Mouse (Mus musculus) neural tube, embryonic 12.5 days (tissue): ENCODE measurements at regions not wholly inside any gene's neighbourhood (a gene's known extent, or its start where the extent isn't known, plus 50 kb on each side); places are given as distances from the start of the nearest gene placed in this dataset.
A peak's percentile ranks its signal among the peaks of the same experiment; 100 is the strongest.

Source experiments
- ATAC-seq: fragments of 200-750 bp; cut with Nextera tagmentation; 2 replicates; pipeline ENCODE4 v1.8.0; 2017; ENCODE audit warnings: low read depth, mild to moderate bottlenecking, moderate TSS enrichment, moderate library complexity; ENCODE audit not compliant: low FRiP score
- H3K27ac ChIP-seq: fragments of 300-500 bp; sonication (generic); 2 replicates; pipeline ENCODE4 v1.5.1; 2016
- H3K27me3 ChIP-seq: fragments of 300-500 bp; sonication (generic); replicated peaks from 2 replicates; pipeline ENCODE4 v1.6.1; 2016; ENCODE audit warnings: mild to moderate bottlenecking
- H3K36me3 ChIP-seq: fragments of 300-500 bp; sonication (generic); 2 replicates; pipeline ENCODE4 v1.6.1; 2016; ENCODE audit warnings: mild to moderate bottlenecking
- H3K4me1 ChIP-seq: fragments of 300-500 bp; sonication (generic); 2 replicates; pipeline ENCODE4 v1.6.1; 2016
- H3K4me2 ChIP-seq: fragments of 300-500 bp; sonication (generic); replicated peaks from 2 replicates; pipeline ENCODE4 v1.6.1; 2016; ENCODE audit warnings: mild to moderate bottlenecking
- H3K4me3 ChIP-seq: fragments of 300-500 bp; sonication (generic); 2 replicates; pipeline ENCODE4 v1.5.1; 2016
- H3K9ac ChIP-seq: fragments of 300-500 bp; sonication (generic); 2 replicates; pipeline ENCODE4 v1.6.1; 2016; ENCODE audit warnings: mild to moderate bottlenecking
- H3K9me3 ChIP-seq: fragments of 300-500 bp; sonication (generic); 2 replicates; pipeline ENCODE4 v1.6.1; 2016; ENCODE audit warnings: mild to moderate bottlenecking
- WGBS: fragments of 180-500 bp; shearing (Covaris S2); methylation state at CpG from one replicate; pipeline ENCODE4 v1.1.7; 2016; 5-methylcytosine and 5-hydroxymethylcytosine counted together

- ATAC-seq, result peak; percentile 53; the same call in 1 of the 2 replicates
- WGBS, result 42% methylated on average over 25 of the region's 25 CpGs
- no peak overlapping the region for H3K27ac ChIP-seq
- peak overlapping the region; percentile 45 for H3K4me2 ChIP-seq
- peaks cover 15% of the 10 kb centered on the region for H3K4me1 ChIP-seq
- H3K27me3 ChIP-seq, result peaks cover 22% of the 10 kb centered on the region; the same call in 1 of the 2 replicates
- H3K36me3 ChIP-seq, result no peaks in the 10 kb centered on the region
- no peaks in the 10 kb centered on the region for H3K9me3 ChIP-seq
- H3K9ac ChIP-seq, result no peak overlapping the region
- no peak overlapping the region for H3K4me3 ChIP-seq
These were observed 77.9 kb upstream of the Nkx1-1 start for GRCm38 (mm10) chr5:33511529-33512252.

GRCm38 (mm10) chr5:33505786-33506185 is 72.0 kb upstream of the Nkx1-1 start:
- no peak overlapping the region for H3K9ac ChIP-seq
- no peak overlapping the region for H3K4me3 ChIP-seq
- H3K4me1 ChIP-seq, result peaks cover 26% of the 10 kb centered on the region
- H3K9me3 ChIP-seq, result no peaks in the 10 kb centered on the region
- peaks cover 33% of the 10 kb centered on the region; the same call in 1 of the 2 replicates for H3K27me3 ChIP-seq
- H3K4me2 ChIP-seq, result peak overlapping the region; percentile 14; the same call in 1 of the 2 replicates
- H3K27ac ChIP-seq, result no peak overlapping the region
- WGBS, result 22% methylated on average over 13 of the region's 13 CpGs
- ATAC-seq, result peak; percentile 52; the same call in 1 of the 2 replicates
- no peaks in the 10 kb centered on the region for H3K36me3 ChIP-seq

GRCm38 (mm10) chr5:33501735-33502495 is 68.1 kb upstream of the Nkx1-1 start:
- H3K9me3 ChIP-seq, result no peaks in the 10 kb centered on the region
- H3K4me3 ChIP-seq, result no peak overlapping the region
- peak overlapping the region; percentile 40 for H3K4me2 ChIP-seq
- WGBS, result 24% methylated on average over 23 of the region's 23 CpGs
- no peak for ATAC-seq
- no peaks in the 10 kb centered on the region for H3K36me3 ChIP-seq
- H3K9ac ChIP-seq, result no peak overlapping the region
- peaks cover 29% of the 10 kb centered on the region for H3K4me1 ChIP-seq
- peaks cover 44% of the 10 kb centered on the region; the same call in 1 of the 2 replicates for H3K27me3 ChIP-seq
- no peak overlapping the region for H3K27ac ChIP-seq

- Histone ChIP-seq H3K36me3 (no peaks in the 10 kb centered on the region), H3K9ac (no peak overlapping the region), H3K27me3 (peaks cover 38% of the 10 kb centered on the region; the same call in 1 of the 2 replicates), H3K4me2 (peak overlapping the region; percentile 40), H3K4me3 (no peak overlapping the region), H3K4me1 (peaks cover 29% of the 10 kb centered on the region), H3K27ac (no peak overlapping the region), H3K9me3 (no peaks in the 10 kb centered on the region)
- ATAC-seq, result no peak
- WGBS, result 40% methylated on average over 7 of the region's 7 CpGs
These were observed 67.4 kb upstream of the Nkx1-1 start for GRCm38 (mm10) chr5:33501211-33501610.

- peak; percentile 86 for ATAC-seq
- Histone ChIP-seq H3K9me3 (no peaks in the 10 kb centered on the region), H3K27ac (no peak overlapping the region), H3K4me3 (no peak overlapping the region), H3K4me1 (peaks cover 19% of the 10 kb centered on the region), H3K27me3 (peaks cover 32% of the 10 kb centered on the region), H3K36me3 (no peaks in the 10 kb centered on the region), H3K9ac (no peak overlapping the region), H3K4me2 (no peak overlapping the region; the same call in 1 of the 2 replicates)
- 13% methylated on average over 6 of the region's 6 CpGs for WGBS
These were observed 62.2 kb upstream of the Nkx1-1 start for GRCm38 (mm10) chr5:33495900-33496529.

GRCm38 (mm10) chr5:33495276-33495675 is 61.5 kb upstream of the Nkx1-1 start:
- no peak overlapping the region for H3K4me2 ChIP-seq
- 8% methylated on average over 6 of the region's 6 CpGs for WGBS
- H3K36me3 ChIP-seq, result no peaks in the 10 kb centered on the region
- no peak overlapping the region for H3K9ac ChIP-seq
- peak; percentile 34; the same call in 1 of the 2 replicates for ATAC-seq
- H3K27me3 ChIP-seq, result peaks cover 35% of the 10 kb centered on the region
- no peak overlapping the region for H3K27ac ChIP-seq
- H3K4me3 ChIP-seq, result no peak overlapping the region
- no peaks in the 10 kb centered on the region for H3K9me3 ChIP-seq
- H3K4me1 ChIP-seq, result peaks cover 13% of the 10 kb centered on the region

- Histone ChIP-seq H3K9ac (no peak overlapping the region), H3K27ac (no peak overlapping the region), H3K4me2 (no peak overlapping the region), H3K9me3 (no peaks in the 10 kb centered on the region), H3K36me3 (no peaks in the 10 kb centered on the region), H3K27me3 (peaks cover 28% of the 10 kb centered on the region), H3K4me1 (peaks cover 22% of the 10 kb centered on the region), H3K4me3 (no peak overlapping the region)
- ATAC-seq, result no peak
- WGBS, result 90% methylated on average over 11 of the region's 11 CpGs
These were observed 59.0 kb upstream of the Nkx1-1 start for GRCm38 (mm10) chr5:33492604-33493315.

- no peak for ATAC-seq
- Histone ChIP-seq H3K27me3 (peaks cover 17% of the 10 kb centered on the region; the same call in 1 of the 2 replicates), H3K4me2 (no peak overlapping the region)
These were observed 55.5 kb upstream of the Nkx1-1 start for GRCm38 (mm10) chr5:33489286-33489685.

GRCm38 (mm10) chr5:33488152-33488561 is 54.4 kb upstream of the Nkx1-1 start:
- H3K27ac ChIP-seq, result no peak overlapping the region
- no peak overlapping the region for H3K4me3 ChIP-seq
- no peak for ATAC-seq
- no peaks in the 10 kb centered on the region for H3K9me3 ChIP-seq
- H3K36me3 ChIP-seq, result no peaks in the 10 kb centered on the region
- 4% methylated on average over 9 of the region's 9 CpGs for WGBS
- H3K4me1 ChIP-seq, result peaks cover 11% of the 10 kb centered on the region
- no peak overlapping the region for H3K4me2 ChIP-seq
- no peak overlapping the region for H3K9ac ChIP-seq
- peaks cover 16% of the 10 kb centered on the region for H3K27me3 ChIP-seq

More at GRCm38 (mm10) chr5:33489286-33489685, 55.5 kb upstream of the Nkx1-1 start:
- Histone ChIP-seq H3K27ac (no peak overlapping the region), H3K9me3 (no peaks in the 10 kb centered on the region), H3K4me1 (peaks cover 11% of the 10 kb centered on the region), H3K36me3 (no peaks in the 10 kb centered on the region), H3K9ac (no peak overlapping the region), H3K4me3 (no peak overlapping the region)
- WGBS, result 79% methylated on average over 6 of the region's 6 CpGs

- ATAC-seq, result no peak
- Histone ChIP-seq H3K9ac (no peak overlapping the region), H3K9me3 (no peaks in the 10 kb centered on the region), H3K27ac (no peak overlapping the region), H3K4me2 (no peak overlapping the region), H3K27me3 (peaks cover 19% of the 10 kb centered on the region), H3K36me3 (no peaks in the 10 kb centered on the region), H3K4me1 (peaks cover 20% of the 10 kb centered on the region), H3K4me3 (no peak overlapping the region)
- whole genome bisulfite sequencing, result 60% methylated on average over 15 of the region's 15 CpGs
These were observed 52.0 kb upstream of the Nkx1-1 start for GRCm38 (mm10) chr5:33485765-33486164.
